Mouse (Mus musculus): Measurements from ENCODE around the gene Sh3glb2.

- no peak for TF ChIP-seq CTCF (IDR thresholded peaks at IDR 0.05; ENCODE audit: borderline replicate concordance, control insufficient read depth, extremely low read depth, insufficient read depth, low read length, poor library complexity)
- no peak for TF ChIP-seq POLR2A (IDR thresholded peaks at IDR 0.05; ENCODE audit: control insufficient read depth, extremely low read depth, insufficient read depth, low read length, poor library complexity)
These were observed 1.3 kb downstream of the Sh3glb2 start for GRCm38 (mm10) chr2:30357552-30358510.
